Mouse (Mus musculus) myocyte (in vitro differentiated cells): ENCODE measurements around the gene Gabra4.

ENCODE experiments used
- CEBPB ChIP-seq: IDR thresholded peaks from 2 replicates; pipeline ENCODE4 v1.6.1; 2011; ENCODE audit warnings: mild to moderate bottlenecking, moderate library complexity; ENCODE audit not compliant: poor library complexity, insufficient read depth, severe bottlenecking
- E2F4 ChIP-seq: IDR thresholded peaks from one replicate; pipeline ENCODE4 v1.6.1; 2011; ENCODE audit warnings: mild to moderate bottlenecking, control low read depth, moderate library complexity; ENCODE audit not compliant: insufficient read depth
- MAX ChIP-seq: IDR thresholded peaks from one replicate; pipeline ENCODE4 v1.6.1; 2011; ENCODE audit warnings: low read depth, mild to moderate bottlenecking, control low read depth
- MYOD1 ChIP-seq, 3 experiments: IDR thresholded peaks; one replicate each; pipeline ENCODE4 v1.6.1; 2011; ENCODE audit warnings: control low read depth in 2 of 3, low read depth in 2 of 3, mild to moderate bottlenecking in 2 of 3, moderate library complexity in 1 of 3; ENCODE audit not compliant: insufficient read length in 2 of 3, control insufficient read depth in 1 of 3
- MYOG ChIP-seq, 3 experiments: IDR thresholded peaks; one replicate each; pipeline ENCODE4 v1.6.1; 2011; ENCODE audit warnings: control low read depth in 2 of 3, low read depth in 2 of 3, mild to moderate bottlenecking in 2 of 3; ENCODE audit not compliant: insufficient read length in 2 of 3, control insufficient read depth in 1 of 3, insufficient read depth in 1 of 3
- POLR2A ChIP-seq: IDR thresholded peaks from one replicate; pipeline ENCODE4 v1.6.1; 2011; ENCODE audit warnings: low read depth, mild to moderate bottlenecking, control low read depth, moderate library complexity; ENCODE audit not compliant: insufficient read length
- POLR2AphosphoS2 ChIP-seq: IDR thresholded peaks from one replicate; pipeline ENCODE4 v1.6.1; 2011; ENCODE audit warnings: low read depth, control low read depth; ENCODE audit not compliant: insufficient read length
- REST ChIP-seq: IDR thresholded peaks from one replicate; pipeline ENCODE4 v1.6.1; 2011; ENCODE audit warnings: mild to moderate bottlenecking, control low read depth, moderate library complexity; ENCODE audit not compliant: insufficient read depth, insufficient read length
- TCF12 ChIP-seq: IDR thresholded peaks from one replicate; pipeline ENCODE4 v1.6.1; 2011; ENCODE audit warnings: mild to moderate bottlenecking, control low read depth; ENCODE audit not compliant: poor library complexity, insufficient read depth, severe bottlenecking
- USF1 ChIP-seq: IDR thresholded peaks from one replicate; pipeline ENCODE4 v1.6.1; 2011; ENCODE audit warnings: low read depth, mild to moderate bottlenecking, control low read depth, moderate library complexity

GRCm38 (mm10) chr5:71639804-71640203 is 18.3 kb downstream of the Gabra4 start:
- no peak for TF ChIP-seq MAX
- TF ChIP-seq POLR2A: no peak
- TF ChIP-seq CEBPB: no peak
- TF ChIP-seq MYOG (IDR thresholded peaks at IDR 0.05; ENCODE audit: control insufficient read depth in 1 of 3, insufficient read depth in 1 of 3, insufficient read length in 2 of 3, low read depth in 2 of 3): no peak
- TF ChIP-seq TCF12: no peak
- TF ChIP-seq E2F4: no peak
- TF ChIP-seq MYOD1 (IDR thresholded peaks at IDR 0.05; ENCODE audit: control insufficient read depth in 1 of 3, insufficient read length in 2 of 3, low read depth in 2 of 3): no peak
- no peak for TF ChIP-seq POLR2AphosphoS2
- TF ChIP-seq USF1: no peak
- no peak for TF ChIP-seq REST
